Mouse (Mus musculus) cerebellum, adult 11-12 months (tissue): Measurements from ENCODE around the gene Lsmem1.

Experiments used
- DNase-seq: peaks from one replicate; pipeline ENCODE4 v3.0.0; 2022

Lsmem1 gene

GRCm38 (mm10) chr12:40133573-40134271, 65.6 kb downstream of the Lsmem1 start, which contains the start of gene Scin:
Gene Scin, minus strand, starts transcription at chr12:40134228.
- no peak for DNase-seq

GRCm38 (mm10) chr12:40133194-40133572, 66.1 kb downstream of the Lsmem1 start:
- DNase-seq: no peak
